Mouse (Mus musculus): ENCODE measurements around the gene Arhgap22.

- TF ChIP-seq CTCF (IDR thresholded peaks at IDR 0.05; ENCODE audit: insufficient read depth, low read length) (no peak), POLR2A (IDR thresholded peaks at IDR 0.05; ENCODE audit: borderline replicate concordance, extremely low read depth, low read depth, low read length) (no peak)
These were observed 20.1 kb upstream of the Arhgap22 start for GRCm38 (mm10) chr14:33193762-33194161.

All from lung, adult 2 months (tissue).